Mouse (Mus musculus): ENCODE results near the gene Obscn. TPM values are rescaled to one million over a fixed set of nuclear protein-coding genes. Genes with fewer than 3 reads are reported as not detected.

The Obscn gene
- polyA plus RNA-seq, 1 experiment from 2014 or later: not detected

GRCm38 (mm10) chr11:58970831-58971530 lies 165.2 kb downstream of the Obscn start:
- peaks cover 74% of the 10 kb centered on the region for H3K36me3 ChIP-seq
- no peaks in the 10 kb centered on the region for H3K9me3 ChIP-seq
- H3K27me3 ChIP-seq (ENCODE audit: insufficient read depth, poor library complexity, severe bottlenecking): no peaks in the 10 kb centered on the region
- DNase-seq (ENCODE audit: low spot score): no peak
- peaks cover 14% of the 10 kb centered on the region for H3K4me1 ChIP-seq (replicated peaks)
- no peak overlapping the region for H3K27ac ChIP-seq
- no peak overlapping the region for H3K4me3 ChIP-seq
- WGBS: 87% methylated on average over 21 of the region's 21 CpGs

- peaks cover 63% of the 10 kb centered on the region for H3K36me3 ChIP-seq
- H3K27ac ChIP-seq: no peak overlapping the region
- WGBS: 77% methylated on average over 6 of the region's 6 CpGs
- DNase-seq (ENCODE audit: low spot score): no peak
- H3K4me3 ChIP-seq: no peak overlapping the region
- H3K9me3 ChIP-seq: no peaks in the 10 kb centered on the region
- H3K27me3 ChIP-seq (ENCODE audit: insufficient read depth, poor library complexity, severe bottlenecking): no peaks in the 10 kb centered on the region
- H3K4me1 ChIP-seq (replicated peaks): peaks cover 17% of the 10 kb centered on the region
Observed at GRCm38 (mm10) chr11:58969659-58970058, 166.5 kb downstream of the Obscn start.

- 0 out of 2 replicates have a peak, but pooled peaks cover 2% of the 10 kb centered on the region for H3K27me3 ChIP-seq (ENCODE audit: insufficient read depth, poor library complexity, severe bottlenecking)
- no peak for DNase-seq (ENCODE audit: low spot score)
- H3K4me3 ChIP-seq: no peak overlapping the region
- peaks cover 57% of the 10 kb centered on the region for H3K36me3 ChIP-seq
- WGBS: 89% methylated on average over 8 of the region's 8 CpGs
- H3K9me3 ChIP-seq: no peaks in the 10 kb centered on the region
- no peak overlapping the region for H3K27ac ChIP-seq
- H3K4me1 ChIP-seq (replicated peaks): peaks cover 18% of the 10 kb centered on the region
Observed at GRCm38 (mm10) chr11:58969027-58969426, 167.2 kb downstream of the Obscn start.

- Histone ChIP-seq H3K27ac (no peak overlapping the region), H3K36me3 (peaks cover 53% of the 10 kb centered on the region), H3K4me1 (replicated peaks) (peaks cover 22% of the 10 kb centered on the region), H3K27me3 (ENCODE audit: insufficient read depth, poor library complexity, severe bottlenecking) (peaks cover 7% of the 10 kb centered on the region; the same call in 1 of the 2 replicates), H3K9me3 (no peaks in the 10 kb centered on the region), H3K4me3 (no peak overlapping the region)
- DNase-seq (ENCODE audit: low spot score): no peak
- WGBS: 82% methylated on average over 7 of the region's 7 CpGs
Observed at GRCm38 (mm10) chr11:58968551-58968950, 167.7 kb downstream of the Obscn start.

- H3K36me3 ChIP-seq: peaks cover 49% of the 10 kb centered on the region
- WGBS: 97% methylated on average over 1 of the region's 1 CpGs
- H3K4me3 ChIP-seq: no peak overlapping the region
- no peak for DNase-seq (ENCODE audit: low spot score)
- H3K27ac ChIP-seq: no peak overlapping the region
- no peaks in the 10 kb centered on the region for H3K9me3 ChIP-seq
- peaks cover 27% of the 10 kb centered on the region for H3K4me1 ChIP-seq (replicated peaks)
- peaks cover 19% of the 10 kb centered on the region for H3K27me3 ChIP-seq (ENCODE audit: insufficient read depth, poor library complexity, severe bottlenecking)
Observed at GRCm38 (mm10) chr11:58967346-58967745, 168.9 kb downstream of the Obscn start.

- Histone ChIP-seq H3K9me3 (peaks cover 8% of the 10 kb centered on the region), H3K4me3 (no peak overlapping the region), H3K27me3 (ENCODE audit: insufficient read depth, poor library complexity, severe bottlenecking) (peaks cover 32% of the 10 kb centered on the region), H3K4me1 (replicated peaks) (peaks cover 27% of the 10 kb centered on the region), H3K36me3 (peaks cover 27% of the 10 kb centered on the region), H3K27ac (peak overlapping the region; percentile 70)
- WGBS: 47% methylated on average over 12 of the region's 12 CpGs
- DNase-seq (ENCODE audit: low spot score): no peak
Observed at GRCm38 (mm10) chr11:58965001-58965760, 171.0 kb downstream of the Obscn start.

GRCm38 (mm10) chr11:58964216-58964615 lies 172.0 kb downstream of the Obscn start:
- DNase-seq (ENCODE audit: low spot score): no peak
- H3K4me3 ChIP-seq: no peak overlapping the region

GRCm38 (mm10) chr11:58963543-58963942 lies 172.7 kb downstream of the Obscn start:
- 37% methylated on average over 17 of the region's 17 CpGs for WGBS
- Histone ChIP-seq H3K9me3 (peaks cover 8% of the 10 kb centered on the region), H3K4me1 (replicated peaks) (peaks cover 34% of the 10 kb centered on the region), H3K27ac (no peak overlapping the region), H3K4me3 (no peak overlapping the region), H3K27me3 (ENCODE audit: insufficient read depth, poor library complexity, severe bottlenecking) (peaks cover 34% of the 10 kb centered on the region), H3K36me3 (peaks cover 13% of the 10 kb centered on the region)
- DNase-seq (ENCODE audit: low spot score): no peak

More at GRCm38 (mm10) chr11:58964216-58964615, 172.0 kb downstream of the Obscn start:
- H3K9me3 ChIP-seq: peaks cover 8% of the 10 kb centered on the region
- WGBS: 86% methylated on average over 7 of the region's 7 CpGs
- peaks cover 32% of the 10 kb centered on the region for H3K27me3 ChIP-seq (ENCODE audit: insufficient read depth, poor library complexity, severe bottlenecking)
- no peak overlapping the region for H3K27ac ChIP-seq
- peaks cover 33% of the 10 kb centered on the region for H3K4me1 ChIP-seq (replicated peaks)
- peaks cover 17% of the 10 kb centered on the region for H3K36me3 ChIP-seq

GRCm38 (mm10) chr11:58961364-58962177 lies 174.6 kb downstream of the Obscn start:
- no peak for DNase-seq (ENCODE audit: low spot score)
- peaks cover 47% of the 10 kb centered on the region for H3K4me1 ChIP-seq (replicated peaks)
- peaks cover 8% of the 10 kb centered on the region for H3K9me3 ChIP-seq
- H3K27me3 ChIP-seq (ENCODE audit: insufficient read depth, poor library complexity, severe bottlenecking): peaks cover 36% of the 10 kb centered on the region
- H3K4me3 ChIP-seq: 0 out of 2 replicates have a peak overlapping the region, but pooled peaks have one; percentile 11
- no peak overlapping the region for H3K27ac ChIP-seq
- H3K36me3 ChIP-seq: peaks cover 15% of the 10 kb centered on the region
- WGBS: 61% methylated on average over 50 of the region's 50 CpGs

GRCm38 (mm10) chr11:58959921-58960465 lies 176.2 kb downstream of the Obscn start:
- Histone ChIP-seq H3K4me3 (peak overlapping the region; percentile 59), H3K27me3 (ENCODE audit: insufficient read depth, poor library complexity, severe bottlenecking) (peaks cover 36% of the 10 kb centered on the region), H3K36me3 (peaks cover 15% of the 10 kb centered on the region), H3K9me3 (peaks cover 8% of the 10 kb centered on the region), H3K4me1 (replicated peaks) (peaks cover 50% of the 10 kb centered on the region), H3K27ac (peak overlapping the region; percentile 71)
- 5% methylated on average over 40 of the region's 40 CpGs for WGBS
- peak; percentile 83 for DNase-seq (ENCODE audit: low spot score)

GRCm38 (mm10) chr11:58959186-58959825 lies 176.9 kb downstream of the Obscn start:
- Histone ChIP-seq H3K4me1 (replicated peaks) (peaks cover 43% of the 10 kb centered on the region), H3K27me3 (ENCODE audit: insufficient read depth, poor library complexity, severe bottlenecking) (peaks cover 36% of the 10 kb centered on the region), H3K9me3 (peaks cover 8% of the 10 kb centered on the region), H3K36me3 (peaks cover 15% of the 10 kb centered on the region), H3K4me3 (peak overlapping the region; percentile 59), H3K27ac (peak overlapping the region; percentile 71; the same call in 1 of the 2 replicates)
- no peak for DNase-seq (ENCODE audit: low spot score)
- WGBS: 40% methylated on average over 15 of the region's 15 CpGs

- Histone ChIP-seq H3K4me1 (replicated peaks) (peaks cover 40% of the 10 kb centered on the region), H3K27me3 (ENCODE audit: insufficient read depth, poor library complexity, severe bottlenecking) (peaks cover 29% of the 10 kb centered on the region), H3K9me3 (peaks cover 8% of the 10 kb centered on the region), H3K36me3 (peaks cover 15% of the 10 kb centered on the region), H3K27ac (no peak overlapping the region), H3K4me3 (no peak overlapping the region)
- DNase-seq (ENCODE audit: low spot score): no peak
- 87% methylated on average over 6 of the region's 6 CpGs for WGBS
Observed at GRCm38 (mm10) chr11:58958536-58958935, 177.7 kb downstream of the Obscn start.
